Mouse (Mus musculus) thymus, postnatal 10 days (tissue): ENCODE measurements around the gene Tmbim6.

Source experiments
- DNase-seq, 2 experiments: peaks; one replicate each; pipeline ENCODE4 v3.0.0; 2021; ENCODE audit warnings: low spot score in 2 of 2

Tmbim6 gene

DNA sequence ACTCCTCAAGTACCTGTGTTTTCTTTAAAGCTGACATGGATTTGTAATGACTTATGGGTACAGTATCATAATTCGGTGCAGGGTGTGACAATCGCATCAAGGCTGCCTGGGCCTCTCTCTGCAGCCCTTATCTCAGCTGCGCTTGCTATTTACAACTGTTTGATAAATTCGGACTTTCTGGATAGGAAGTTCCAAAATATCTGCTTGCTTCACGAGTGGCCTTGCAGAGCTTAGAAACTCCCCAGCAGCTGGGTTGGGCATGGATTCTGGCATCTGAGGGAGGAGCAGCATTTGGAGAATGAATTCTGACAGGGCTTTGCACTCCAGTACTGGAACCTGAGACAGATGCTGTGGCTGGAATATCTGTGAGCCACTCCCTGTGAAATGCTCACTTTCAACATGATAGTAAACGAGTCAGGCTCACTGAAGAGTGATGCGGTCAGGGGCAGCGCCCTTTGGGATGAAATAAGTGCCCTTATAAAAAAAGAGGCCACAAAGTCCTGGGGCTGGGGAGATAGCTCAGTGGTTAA, 57.1 kb downstream of the Tmbim6 start:
- DNase-seq = no peak

DNA sequence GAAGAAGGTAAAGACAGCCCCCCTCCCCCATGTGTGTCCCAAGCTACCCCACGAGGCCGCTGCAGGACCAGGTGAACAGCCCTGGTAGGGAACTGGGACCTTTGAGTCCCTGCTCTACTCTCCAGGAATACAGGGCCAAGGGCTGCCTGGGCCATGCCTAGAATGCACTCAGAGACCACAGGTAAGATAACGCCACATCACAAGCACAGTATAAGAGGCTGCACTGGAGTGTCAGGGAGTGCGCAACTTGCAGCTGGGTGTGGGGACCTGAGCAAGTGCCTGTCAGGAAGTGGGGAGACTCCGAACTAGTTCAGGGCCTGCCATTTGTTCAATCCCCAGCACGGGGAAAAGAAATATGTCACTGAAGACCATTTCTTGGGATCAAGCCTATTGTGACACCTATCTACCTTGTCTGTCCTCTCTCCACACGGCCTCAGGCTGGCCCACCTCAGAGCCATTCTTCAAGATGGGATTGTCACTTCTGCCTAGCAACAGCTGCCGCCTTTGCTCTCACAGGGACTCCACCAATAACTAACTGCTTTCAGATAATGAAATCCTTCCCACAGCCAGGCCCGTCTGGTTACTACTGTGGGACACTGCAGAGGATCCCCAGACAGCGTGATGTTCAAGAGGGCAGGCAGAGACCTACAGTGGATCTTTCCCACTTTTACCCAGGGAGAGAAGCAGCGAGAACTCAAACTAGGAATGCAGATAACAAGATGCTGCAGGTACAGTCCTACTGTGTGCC, 60.6 kb downstream of the Tmbim6 start:
- peak; percentile 19 to 36 for DNase-seq

DNA sequence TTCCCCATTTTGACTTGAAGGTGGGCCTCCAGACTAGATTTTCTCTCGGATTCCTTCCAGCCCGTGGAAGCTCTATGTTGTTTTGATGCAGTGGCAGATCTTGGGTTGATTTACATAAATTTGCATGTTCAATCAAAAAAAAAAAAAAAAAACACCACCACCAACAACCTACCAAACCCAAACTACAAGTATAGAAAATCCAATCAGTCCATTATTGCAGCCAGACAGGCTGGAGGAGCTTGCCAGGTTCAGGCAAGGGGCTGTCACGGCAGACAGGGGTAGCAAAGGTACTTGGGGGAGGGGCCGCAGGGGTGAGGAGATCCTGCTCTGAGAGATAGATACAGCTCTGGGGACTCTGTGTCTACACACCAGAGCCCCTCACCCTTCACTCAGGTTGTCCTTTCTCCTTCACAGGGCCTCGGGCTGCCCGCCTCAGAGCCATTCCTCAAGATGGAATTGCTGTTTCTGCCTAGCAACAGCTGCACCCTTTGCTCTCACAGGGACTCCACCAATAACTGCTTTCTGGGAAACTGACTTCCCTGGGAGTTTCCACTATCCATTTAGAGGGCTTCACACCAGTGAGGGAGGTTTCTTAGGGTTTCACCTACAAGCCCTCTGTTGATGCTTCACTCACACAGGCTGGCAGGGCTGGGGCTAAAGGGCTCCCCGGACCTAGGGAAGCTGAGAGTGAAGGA, 62.0 kb downstream of the Tmbim6 start:
- no peak for DNase-seq

DNA sequence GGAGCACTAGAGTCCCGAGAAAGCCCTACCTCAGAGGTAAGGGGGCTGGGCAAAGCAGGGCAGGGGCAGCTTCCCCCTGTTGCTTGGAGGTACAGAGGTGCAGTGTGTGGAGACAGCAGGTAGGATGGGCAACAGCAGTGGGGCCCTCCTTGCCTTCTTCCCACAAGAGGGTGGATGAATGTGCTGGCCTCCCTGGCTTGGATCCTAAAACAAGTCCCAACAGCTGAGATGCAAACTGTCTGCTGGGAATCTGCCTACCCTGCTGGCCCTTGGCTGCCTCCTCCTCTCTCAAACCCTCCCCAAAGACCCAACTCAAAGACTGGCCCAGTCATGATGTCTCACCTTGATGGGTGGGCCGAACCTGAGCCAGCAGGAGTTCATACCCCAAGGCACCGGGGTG, 62.7 kb downstream of the Tmbim6 start:
- DNase-seq = no peak

DNA sequence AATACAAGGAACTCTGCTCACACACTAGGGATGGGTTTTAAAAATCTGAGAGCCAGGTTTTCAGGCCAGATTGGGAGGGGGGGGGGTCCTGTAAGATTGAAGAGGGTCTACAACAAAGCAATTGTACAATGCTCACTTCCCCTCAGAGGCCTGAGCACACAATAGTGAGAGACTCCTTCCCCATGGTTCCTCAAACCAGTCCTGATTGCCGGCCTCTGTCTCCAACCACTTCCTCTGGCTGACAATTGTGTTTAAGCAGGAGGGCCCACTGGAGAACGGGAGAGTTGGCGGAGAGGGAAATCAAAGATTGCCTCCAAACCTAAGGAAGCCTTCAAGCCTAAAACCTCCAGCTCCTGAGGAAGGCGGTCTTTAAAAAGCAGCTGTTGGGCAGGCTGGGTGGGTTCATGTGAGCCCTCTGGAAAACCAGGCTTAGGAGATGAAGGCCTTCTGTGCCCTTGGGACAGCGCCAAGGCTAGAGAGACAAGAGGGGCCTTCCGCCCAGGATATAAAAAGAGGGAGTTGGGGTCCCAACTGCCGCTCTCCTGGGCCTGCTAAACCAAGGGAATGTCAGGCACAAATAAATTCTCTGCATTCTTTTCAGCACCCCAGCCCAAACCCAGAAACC, 63.8 kb downstream of the Tmbim6 start:
- no peak for DNase-seq

DNA sequence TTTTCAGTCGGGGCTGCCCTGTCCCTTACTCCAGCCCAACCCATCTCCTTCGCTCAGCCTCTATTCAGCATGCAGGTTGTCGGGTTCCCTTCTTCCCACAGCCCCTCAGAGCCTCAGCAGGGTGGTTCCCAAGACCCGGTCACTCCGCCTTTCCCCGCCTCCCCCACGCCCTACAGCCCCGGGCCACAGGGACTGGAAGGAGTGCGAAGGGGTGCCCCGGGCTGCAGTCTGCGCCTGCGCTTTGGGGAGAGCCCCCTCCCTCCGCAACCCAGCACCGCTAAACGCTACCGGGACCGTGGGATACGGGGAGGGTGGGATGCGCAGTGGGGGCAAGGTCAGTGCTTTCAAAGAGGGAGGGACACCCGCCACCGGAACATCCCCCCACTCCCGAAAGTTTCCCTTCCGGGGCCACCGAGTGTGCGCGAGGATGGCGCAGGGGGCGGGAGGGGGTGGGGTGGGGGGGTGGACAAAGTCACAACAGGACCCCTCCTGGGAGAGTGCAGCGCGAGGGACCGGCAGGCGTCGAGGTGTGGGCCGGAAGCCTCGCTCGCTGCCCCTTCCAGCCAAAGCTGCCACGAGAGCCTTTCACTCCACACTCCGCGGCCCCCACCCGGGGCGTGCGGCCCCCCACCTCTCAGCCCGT, 64.4 kb downstream of the Tmbim6 start:
- DNase-seq = peak; percentile 54 to 60

DNA sequence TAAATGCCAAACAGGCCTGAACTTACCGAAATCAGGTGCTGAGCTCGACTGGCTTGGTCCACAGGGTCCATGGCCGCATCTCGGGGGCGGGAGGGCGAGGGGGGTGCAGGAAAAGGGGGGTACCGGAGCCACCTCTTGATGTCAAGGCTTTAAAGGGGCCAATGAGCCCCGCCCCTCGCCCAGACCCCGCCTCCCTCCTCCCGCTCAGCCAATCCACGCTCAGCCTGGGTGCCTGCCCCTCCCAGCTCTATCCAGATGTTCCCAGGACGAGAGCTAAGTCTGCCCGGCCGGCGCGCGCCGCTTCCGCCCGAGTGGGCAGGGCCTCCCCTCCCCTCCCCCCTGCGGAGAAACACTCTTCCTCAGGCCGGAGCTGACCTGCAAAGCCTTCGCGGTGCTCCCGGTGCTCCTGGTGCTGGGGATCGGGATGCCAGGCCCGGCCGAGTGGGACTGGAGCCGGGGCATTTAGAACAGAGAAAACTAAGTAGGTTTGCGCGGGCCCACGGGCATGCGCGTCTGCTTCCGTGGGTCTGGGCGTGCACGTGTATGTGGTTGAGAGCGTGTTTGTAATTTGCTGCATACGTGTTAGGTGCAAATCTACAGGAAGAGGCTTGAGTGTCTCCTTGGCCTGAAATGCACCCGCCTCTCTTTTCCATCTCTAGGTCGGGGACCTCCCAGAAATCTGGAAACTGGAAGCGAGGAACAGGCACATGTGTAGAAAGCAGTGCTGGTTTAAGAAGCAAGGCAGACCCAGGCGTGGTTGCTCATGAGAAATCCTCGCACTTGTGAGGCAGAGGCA, 65.1 kb downstream of the Tmbim6 start, which contains the start of gene Nckap5l:
Gene Nckap5l, minus strand, starts transcription at position 143 of the 796 bp plus-strand sequence.
- DNase-seq = peak; percentile 92 to 95
